21 mouse cellular contexts compared by ENCODE assay signal in genomic region chr17:26961572-26962240, GRCm38 (mm10). TPM values are rescaled to one million over a fixed set of nuclear protein-coding genes. Genes with fewer than 3 reads are reported as not detected.
DNase-seq lines count a peak whose midpoint lies in the region; ATAC-seq and TF ChIP-seq lines count a peak whose summit lies in the region.
"Had no signal": no experiment of that assay in that cellular context is flagged by ENCODE, and none has a peak within 500 bp of the region (broad histone marks: within the 10 kb centered on the region; RNA-seq: fewer than 3 reads in every experiment).

No protein-coding gene starts in this region.

- no peaks in the 10 kb centered on the region for H3K79me2 ChIP-seq in heart, adult 2 months (replicated peaks; ENCODE audit: control insufficient read depth, insufficient read depth, low read length)

- no peak for TF ChIP-seq EP300 in heart, adult 2 months (IDR thresholded peaks at IDR 0.05; ENCODE audit: insufficient read depth, low read depth, low read length)

- no peak overlapping the region for H3K27ac ChIP-seq in heart, adult 2 months
- no peak overlapping the region for H3K27ac ChIP-seq in limb, embryonic 13.5 days
- H3K27ac ChIP-seq in limb, embryonic 10.5 days = no peak overlapping the region
- H3K27ac ChIP-seq in embryonic facial prominence, embryonic 15.5 days (replicated peaks) = no peak overlapping the region
- H3K27ac ChIP-seq in kidney, adult 2 months (ENCODE audit: insufficient read depth, low read depth, low read length) = no peak overlapping the region
- H3K27ac ChIP-seq: forebrain, embryonic 12.5 days; gastrocnemius, adult 2 months; hindbrain, embryonic 12.5 days had no signal

- no peaks in the 10 kb centered on the region for H3K36me3 ChIP-seq in heart, adult 2 months (ENCODE audit: control insufficient read depth, insufficient read depth, low read length)
- peaks cover 98% of the 10 kb centered on the region for H3K36me3 ChIP-seq in limb, embryonic 13.5 days
- H3K36me3 ChIP-seq in limb, embryonic 10.5 days = peaks cover 98% of the 10 kb centered on the region
- peaks cover 92% of the 10 kb centered on the region for H3K36me3 ChIP-seq in embryonic facial prominence, embryonic 15.5 days
- no peaks in the 10 kb centered on the region for H3K36me3 ChIP-seq in kidney, adult 2 months (ENCODE audit: control insufficient read depth, insufficient read depth, low read length)

- ATAC-seq in limb, embryonic 13.5 days (ENCODE audit: low FRiP score, low read depth) = 0 out of 2 replicates have a peak, but pooled peaks have one; percentile 34
- ATAC-seq in embryonic facial prominence, embryonic 15.5 days (ENCODE audit: insufficient number of reproducible peaks, low FRiP score, low TSS enrichment, low read depth) = 0 out of 2 replicates have a peak, but pooled peaks have one; percentile 5
- ATAC-seq: forebrain, embryonic 16.5 days; hindbrain, embryonic 16.5 days; inflammation-experienced regulatory T-cells, adult 6 months; intestine, postnatal 0 days had no signal

- H3K9me3 ChIP-seq in limb, embryonic 13.5 days = no peaks in the 10 kb centered on the region
- H3K9me3 ChIP-seq in limb, embryonic 10.5 days (replicated peaks) = no peaks in the 10 kb centered on the region
- H3K9me3 ChIP-seq in embryonic facial prominence, embryonic 15.5 days (replicated peaks) = no peaks in the 10 kb centered on the region
- H3K9me3 ChIP-seq: forebrain, embryonic 12.5 days; G1E; hindbrain, embryonic 12.5 days had no signal

- H3K4me2 ChIP-seq in limb, embryonic 13.5 days (replicated peaks) = no peak overlapping the region
- no peak overlapping the region for H3K4me2 ChIP-seq in embryonic facial prominence, embryonic 15.5 days (replicated peaks)
- H3K4me2 ChIP-seq: forebrain, embryonic 12.5 days; heart, embryonic 11.5 days; hindbrain, embryonic 12.5 days had no signal

- no peaks in the 10 kb centered on the region for H3K4me1 ChIP-seq in heart, adult 2 months (ENCODE audit: control insufficient read depth, insufficient read depth, low read length)
- no peaks in the 10 kb centered on the region for H3K4me1 ChIP-seq in limb, embryonic 13.5 days
- no peaks in the 10 kb centered on the region for H3K4me1 ChIP-seq in limb, embryonic 10.5 days
- no peaks in the 10 kb centered on the region for H3K4me1 ChIP-seq in embryonic facial prominence, embryonic 15.5 days
- H3K4me1 ChIP-seq in kidney, adult 2 months (ENCODE audit: control insufficient read depth, insufficient read depth, low read length) = no peaks in the 10 kb centered on the region
- H3K4me1 ChIP-seq: forebrain, embryonic 12.5 days; hindbrain, embryonic 12.5 days had no signal

- 93% methylated on average over 21 of the region's 21 CpGs for WGBS in heart, adult 2 months
- WGBS in limb, embryonic 13.5 days = 95% methylated on average over 21 of the region's 21 CpGs
- WGBS in limb, embryonic 10.5 days = 92% methylated on average over 21 of the region's 21 CpGs
- WGBS in embryonic facial prominence, embryonic 15.5 days = 86% methylated on average over 21 of the region's 21 CpGs
- 95% methylated on average over 21 of the region's 21 CpGs for WGBS in kidney, adult 2 months

- H3K4me3 ChIP-seq in heart, adult 2 months = no peak overlapping the region
- H3K4me3 ChIP-seq in limb, embryonic 13.5 days = no peak overlapping the region
- H3K4me3 ChIP-seq in limb, embryonic 10.5 days = no peak overlapping the region
- no peak overlapping the region for H3K4me3 ChIP-seq in embryonic facial prominence, embryonic 15.5 days (replicated peaks)
- no peak overlapping the region for H3K4me3 ChIP-seq in kidney, adult 2 months (ENCODE audit: insufficient read depth, low read depth, low read length)
- H3K4me3 ChIP-seq: forebrain, embryonic 12.5 days; gastrocnemius, adult 2 months; hindbrain, embryonic 12.5 days had no signal

- no peak for TF ChIP-seq POLR2A in heart, adult 2 months (IDR thresholded peaks at IDR 0.05; ENCODE audit: insufficient read depth, low read depth, low read length)
- TF ChIP-seq POLR2A in kidney, adult 2 months (IDR thresholded peaks at IDR 0.05; ENCODE audit: low read depth, low read length) = no peak

- TF ChIP-seq CTCF in heart, adult 2 months (IDR thresholded peaks at IDR 0.05) = no peak
- no peak for TF ChIP-seq CTCF in kidney, adult 2 months (conservative IDR thresholded peaks at IDR 0.05; ENCODE audit: insufficient read depth, insufficient read length, low read depth, low read length)

- peak; percentile 89 for DNase-seq in heart, adult 11 months
- no peak for DNase-seq in heart, adult 2 months
- DNase-seq in limb, embryonic 10.5 days (ENCODE audit: low spot score) = no peak
- DNase-seq in kidney, adult 2 months = no peak
- no peak for DNase-seq in thymus, postnatal 10 days (ENCODE audit: low spot score in 2 of 2)
- DNase-seq: adrenal gland, postnatal 10 days; cerebellum, adult 11 months; cerebellum, adult 9-10 months; cerebellum, postnatal 36 days; gastrocnemius, adult 2 months; gastrocnemius, postnatal 25 days had no signal

- no peaks in the 10 kb centered on the region for H3K27me3 ChIP-seq in heart, adult 2 months (ENCODE audit: control insufficient read depth, insufficient read depth, low read length)
- no peaks in the 10 kb centered on the region for H3K27me3 ChIP-seq in limb, embryonic 13.5 days
- no peaks in the 10 kb centered on the region for H3K27me3 ChIP-seq in limb, embryonic 10.5 days (ENCODE audit: low read depth, poor library complexity, severe bottlenecking)
- H3K27me3 ChIP-seq in embryonic facial prominence, embryonic 15.5 days = no peaks in the 10 kb centered on the region
- H3K27me3 ChIP-seq in kidney, adult 2 months (replicated peaks; ENCODE audit: control insufficient read depth, insufficient read depth, low read length) = no peaks in the 10 kb centered on the region
- H3K27me3 ChIP-seq: forebrain, embryonic 12.5 days; hindbrain, embryonic 12.5 days had no signal

- intact Hi-C loops in heart, adult 2 months (cut with DNase I) = no loop called here

- H3K9ac ChIP-seq in heart, adult 2 months (ENCODE audit: low read depth, low read length) = no peak overlapping the region
- no peak overlapping the region for H3K9ac ChIP-seq in limb, embryonic 13.5 days
- H3K9ac ChIP-seq in embryonic facial prominence, embryonic 15.5 days = no peak overlapping the region
- H3K9ac ChIP-seq: forebrain, embryonic 12.5 days; hindbrain, embryonic 12.5 days had no signal

RNA-seq across cellular contexts. Expression of gene Zbtb9, which starts 11.3 kb away (rescaled TPM):
- 1 to 10 TPM; 1.5 to 3.5 TPM for total RNA-seq in heart, adult 2 months (2021)
- polyA plus RNA-seq in heart, adult 2 months (2012; rRNA removed) = 2.4 and 2.8 TPM in 2 replicates
- polyA plus RNA-seq in limb, embryonic 13.5 days (2015; fragmentation: Nextera tagmentation; extraction: Ambion mirVana) = 15.5 and 16.7 TPM in 2 replicates
- 20.6 and 22.0 TPM in 2 replicates for polyA plus RNA-seq in limb, embryonic 10.5 days (2016; fragmentation: Nextera tagmentation; extraction: Ambion mirVana)
- polyA plus RNA-seq in embryonic facial prominence, embryonic 15.5 days (2015; fragmentation: Nextera tagmentation; extraction: Ambion mirVana) = 13.8 and 15.6 TPM in 2 replicates
- polyA plus RNA-seq in kidney, adult 2 months (2012; rRNA removed) = 6.5 and 10.0 TPM in 2 replicates

RNA-seq across cellular contexts. Expression of gene Syngap1, which starts 20.7 kb away (rescaled TPM):
- total RNA-seq in heart, adult 2 months (2021) = 1 to 10 TPM; 4.1 to 4.2 TPM
- polyA plus RNA-seq in heart, adult 2 months (2012; rRNA removed) = 6.7 and 9.0 TPM in 2 replicates
- polyA plus RNA-seq in limb, embryonic 13.5 days (2015; fragmentation: Nextera tagmentation; extraction: Ambion mirVana) = 3.6 and 4.4 TPM in 2 replicates
- polyA plus RNA-seq in limb, embryonic 10.5 days (2016; fragmentation: Nextera tagmentation; extraction: Ambion mirVana) = 2.8 and 3.1 TPM in 2 replicates
- 2.2 and 3.2 TPM in 2 replicates for polyA plus RNA-seq in embryonic facial prominence, embryonic 15.5 days (2015; fragmentation: Nextera tagmentation; extraction: Ambion mirVana)
- polyA plus RNA-seq in kidney, adult 2 months (2012; rRNA removed) = 14.8 and 16.8 TPM in 2 replicates
- polyA plus RNA-seq: inflammation-experienced regulatory T-cells, adult 6 months had no signal

RNA-seq across cellular contexts. Expression of gene Cuta, which starts 22.3 kb away (rescaled TPM):
- total RNA-seq in heart, adult 2 months (2021) = 10 to 100 TPM; 78.6 to 94.2 TPM
- 85.1 and 96.6 TPM in 2 replicates for polyA plus RNA-seq in heart, adult 2 months (2012; rRNA removed)
- 170 and 176 TPM in 2 replicates for polyA plus RNA-seq in limb, embryonic 13.5 days (2015; fragmentation: Nextera tagmentation; extraction: Ambion mirVana)
- 184 and 188 TPM in 2 replicates for polyA plus RNA-seq in limb, embryonic 10.5 days (2016; fragmentation: Nextera tagmentation; extraction: Ambion mirVana)
- polyA plus RNA-seq in embryonic facial prominence, embryonic 15.5 days (2015; fragmentation: Nextera tagmentation; extraction: Ambion mirVana) = 172 and 180 TPM in 2 replicates
- 145 and 183 TPM in 2 replicates for polyA plus RNA-seq in kidney, adult 2 months (2012; rRNA removed)

RNA-seq across cellular contexts. Expression of gene Phf1, which starts 28.9 kb away (rescaled TPM):
- total RNA-seq in heart, adult 2 months (2021) = 10 to 100 TPM; 17.8 to 18.1 TPM
- 35.3 and 36.8 TPM in 2 replicates for polyA plus RNA-seq in heart, adult 2 months (2012; rRNA removed)
- polyA plus RNA-seq in limb, embryonic 13.5 days (2015; fragmentation: Nextera tagmentation; extraction: Ambion mirVana) = 15.0 and 15.6 TPM in 2 replicates
- polyA plus RNA-seq in limb, embryonic 10.5 days (2016; fragmentation: Nextera tagmentation; extraction: Ambion mirVana) = 3.5 and 5.0 TPM in 2 replicates
- 13.6 and 17.4 TPM in 2 replicates for polyA plus RNA-seq in embryonic facial prominence, embryonic 15.5 days (2015; fragmentation: Nextera tagmentation; extraction: Ambion mirVana)
- polyA plus RNA-seq in kidney, adult 2 months (2012; rRNA removed) = 41.2 and 52.0 TPM in 2 replicates

RNA-seq across cellular contexts. Expression of gene Kifc5b, which starts 44.8 kb away (rescaled TPM):
- under 1 TPM; 0.26 to 0.36 TPM for total RNA-seq in heart, adult 2 months (2021)
- polyA plus RNA-seq in heart, adult 2 months (2012; rRNA removed) = 0.62 and 0.79 TPM in 2 replicates
- polyA plus RNA-seq in limb, embryonic 13.5 days (2015; fragmentation: Nextera tagmentation; extraction: Ambion mirVana) = 9.0 and 9.6 TPM in 2 replicates
- polyA plus RNA-seq in limb, embryonic 10.5 days (2016; fragmentation: Nextera tagmentation; extraction: Ambion mirVana) = 12.3 and 12.6 TPM in 2 replicates
- polyA plus RNA-seq in embryonic facial prominence, embryonic 15.5 days (2015; fragmentation: Nextera tagmentation; extraction: Ambion mirVana) = 6.5 and 7.4 TPM in 2 replicates
- polyA plus RNA-seq in kidney, adult 2 months (2012; rRNA removed) = 1.3 and 1.5 TPM in 2 replicates
